Mouse (Mus musculus): ENCODE results near the gene H2-M9.

Gene H2-M9

DNA sequence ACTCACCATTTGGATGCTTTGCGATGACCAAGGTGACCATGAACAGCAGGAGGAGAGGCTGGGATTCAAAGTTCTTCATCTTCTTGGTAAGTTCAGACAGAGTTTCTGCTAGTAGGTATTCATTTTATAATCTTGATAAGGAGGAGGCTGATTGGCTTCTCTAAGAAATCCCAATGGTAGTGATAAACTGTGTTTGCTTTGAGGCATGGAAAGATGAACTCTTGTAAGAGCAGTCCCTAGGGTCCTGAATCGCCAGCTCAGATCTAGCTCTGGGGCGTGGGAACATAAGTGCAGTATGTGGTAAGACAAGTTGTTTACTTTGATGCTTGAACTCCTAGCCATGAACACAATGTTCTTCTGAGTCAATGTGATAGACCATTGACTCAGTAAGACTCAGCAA, at the start of gene H2-M9:
Gene H2-M9 (minus strand): TSS at position 101 of the 400 bp plus-strand sequence.
- in situ Hi-C loops (cut with MboI, MseI): no loop called here

DNA sequence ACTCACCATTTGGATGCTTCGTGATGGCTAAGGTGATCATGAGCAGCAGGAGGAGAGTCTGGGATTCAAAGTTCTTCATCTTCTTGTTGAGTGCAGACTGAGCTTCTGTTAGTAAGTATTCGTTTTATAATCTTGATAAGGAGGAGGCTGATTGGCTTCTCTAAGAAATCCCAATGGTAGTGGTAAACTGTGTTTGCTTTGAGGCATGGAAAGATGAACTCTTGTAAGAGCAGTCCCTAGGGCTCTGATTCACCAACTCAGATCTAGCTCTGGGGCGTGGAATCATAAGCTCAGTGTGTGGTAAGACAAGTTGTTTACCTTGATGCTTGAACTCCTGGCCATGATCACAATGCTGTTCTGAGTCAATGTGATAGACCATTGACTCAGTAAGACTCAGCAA, 29.7 kb upstream of the H2-M9 start, which contains the start of gene H2-M1:
Gene H2-M1 (minus strand): TSS at position 101 of the 400 bp plus-strand sequence.
- in situ Hi-C loops (cut with MboI, MseI): no loop called here

Data from T-helper 17 cell (primary cell).